Mouse (Mus musculus) heart, embryonic 16.5 days (tissue): ENCODE data around the gene Ero1lb. TPM values are rescaled to one million over a fixed set of nuclear protein-coding genes. Genes with fewer than 3 reads are reported as not detected.
A peak's percentile ranks its signal among the peaks of the same experiment; 100 is the strongest.

Experiments
- ATAC-seq: fragments of 200-750 bp; cut with Nextera tagmentation; replicated peaks from 2 replicates; pipeline ENCODE4 v1.8.0; 2017; ENCODE audit warnings: moderate number of reproducible peaks; ENCODE audit not compliant: insufficient read depth, low FRiP score; ENCODE audit errors: extremely low read depth
- H3K27ac ChIP-seq: fragments of 300-500 bp; sonication (generic); 2 replicates; pipeline ENCODE4 v1.5.1; 2014; ENCODE audit warnings: mild to moderate bottlenecking, low read length, control low read depth, moderate library complexity
- H3K27me3 ChIP-seq: fragments of 300-500 bp; sonication (generic); 2 replicates; pipeline ENCODE4 v1.6.1; 2014; ENCODE audit warnings: low read length, mixed read lengths; ENCODE audit not compliant: control insufficient read depth, insufficient read depth
- H3K36me3 ChIP-seq: fragments of 300-500 bp; sonication (generic); 2 replicates; pipeline ENCODE4 v1.6.1; 2014; ENCODE audit not compliant: control insufficient read depth, insufficient read depth
- H3K4me1 ChIP-seq: fragments of 300-500 bp; sonication (generic); 2 replicates; pipeline ENCODE4 v1.6.1; 2014; ENCODE audit warnings: low read length, mixed read lengths; ENCODE audit not compliant: control insufficient read depth, insufficient read depth
- H3K4me2 ChIP-seq: fragments of 300-500 bp; sonication (generic); 2 replicates; pipeline ENCODE4 v1.6.1; 2014; ENCODE audit warnings: low read depth, mild to moderate bottlenecking, control low read depth, low read length
- H3K4me3 ChIP-seq: fragments of 300-500 bp; sonication (generic); 2 replicates; pipeline ENCODE4 v1.5.1; 2014; ENCODE audit warnings: mild to moderate bottlenecking, control low read depth, low read length
- H3K9ac ChIP-seq: fragments of 300-500 bp; sonication (generic); 2 replicates; pipeline ENCODE4 v1.6.1; 2014; ENCODE audit warnings: low read length, control low read depth
- H3K9me3 ChIP-seq: fragments of 300-500 bp; sonication (generic); replicated peaks from 2 replicates; pipeline ENCODE4 v1.6.1; 2016; ENCODE audit warnings: low read length; ENCODE audit not compliant: control insufficient read depth
- WGBS: fragments of 180-500 bp; shearing (Covaris S2); extraction: QIAGEN DNeasy Blood & Tissue Kit; methylation state at CpG from one replicate; pipeline ENCODE4 v1.1.7; 2014; 5-methylcytosine and 5-hydroxymethylcytosine counted together
- polyA plus RNA-seq: library from polyadenylated mRNA; unstranded; fragments of >200 nt; fragmentation: Nextera tagmentation; extraction: Ambion mirVana; gene quantifications from 2 replicates; pipeline ENCODE4 v1.2.1, GENCODE M21; 2015

Gene Ero1lb
- polyA plus RNA-seq, 1 experiment from 2014 or later, result 6.1 TPM

DNA sequence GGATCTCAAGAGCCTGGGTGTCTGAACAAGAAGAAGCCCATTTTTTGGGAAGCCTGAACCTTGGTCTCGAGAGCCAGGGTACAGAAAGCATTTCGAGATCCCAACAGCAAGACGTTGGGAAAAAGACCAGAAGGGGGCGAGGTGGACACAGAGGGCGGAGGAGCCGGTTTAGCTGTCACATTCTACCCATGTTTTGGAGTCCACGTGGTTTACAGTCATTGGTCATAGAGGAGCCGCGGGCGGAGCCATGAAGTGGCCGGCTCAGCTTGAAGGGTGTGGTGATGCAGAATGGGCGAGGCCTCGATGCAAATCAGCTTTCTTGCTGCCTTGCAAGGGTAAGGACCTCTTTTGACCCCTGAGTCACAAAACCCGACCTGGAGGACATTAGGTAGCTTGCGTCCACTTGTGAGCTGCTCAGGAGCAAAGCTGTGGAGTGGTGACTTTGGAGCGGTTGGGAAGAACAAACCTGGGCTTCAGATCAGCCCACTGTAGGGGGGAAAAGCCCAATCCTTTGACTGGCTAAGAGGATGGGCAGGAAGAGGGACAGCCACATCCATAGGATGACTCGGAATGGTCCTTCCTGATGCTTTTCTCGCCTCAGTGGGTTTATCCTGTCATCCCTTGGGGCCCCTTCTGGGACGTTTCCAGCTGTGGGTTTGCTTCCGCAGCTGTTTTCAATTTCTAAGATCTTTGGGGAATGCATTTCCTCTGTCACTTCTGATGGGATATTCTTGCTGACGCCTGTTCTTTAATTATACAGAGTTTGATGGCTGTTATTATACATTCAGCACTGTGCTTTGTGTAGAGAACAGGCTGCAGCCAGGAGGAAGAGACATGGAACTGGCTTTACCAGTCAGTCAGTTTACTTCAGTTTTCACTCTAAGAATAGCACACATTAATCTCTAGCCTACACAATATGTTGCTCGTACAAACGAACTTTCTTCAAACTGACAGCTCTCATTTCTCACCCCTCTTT is 23.4 kb upstream of the Ero1lb start:
- ATAC-seq, result peak; percentile 84
- H3K27me3 ChIP-seq, result 0 out of 2 replicates have a peak, but pooled peaks cover 3% of the 10 kb centered on the region
- H3K36me3 ChIP-seq, result no peaks in the 10 kb centered on the region
- 0 out of 2 replicates have a peak overlapping the region, but pooled peaks have one; percentile 15 for H3K9ac ChIP-seq
- 8% methylated on average over 23 of the region's 23 CpGs for WGBS
- H3K27ac ChIP-seq, result no peak overlapping the region
- H3K4me3 ChIP-seq, result peak overlapping the region; percentile 31
- H3K9me3 ChIP-seq, result no peaks in the 10 kb centered on the region
- peak overlapping the region; percentile 58 for H3K4me2 ChIP-seq
- peaks cover 8% of the 10 kb centered on the region for H3K4me1 ChIP-seq

DNA sequence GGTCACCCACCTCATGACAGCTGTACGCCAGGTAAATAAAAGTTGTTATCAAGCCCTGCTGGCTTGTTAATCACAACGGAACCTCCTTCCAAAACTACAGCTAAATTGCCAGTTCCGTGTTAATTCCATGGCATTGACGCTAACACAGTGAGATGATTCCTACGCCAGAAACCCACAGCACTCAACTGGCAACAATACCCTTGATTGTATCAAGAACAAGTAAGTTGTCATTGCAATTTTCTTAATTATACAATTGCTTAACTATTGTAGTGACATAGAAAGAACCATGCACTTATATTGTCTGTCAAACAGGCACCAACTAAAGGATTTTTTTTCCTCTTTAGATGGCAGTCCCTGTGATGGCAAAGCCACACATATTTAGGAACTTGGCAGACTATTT is 22.4 kb upstream of the Ero1lb start:
- no peak overlapping the region for H3K4me2 ChIP-seq
- H3K27ac ChIP-seq, result no peak overlapping the region
- H3K4me3 ChIP-seq, result no peak overlapping the region
- no peaks in the 10 kb centered on the region for H3K36me3 ChIP-seq
- no peak overlapping the region for H3K9ac ChIP-seq
- peaks cover 8% of the 10 kb centered on the region for H3K4me1 ChIP-seq
- 64% methylated on average over 5 of the region's 5 CpGs for WGBS
- H3K9me3 ChIP-seq, result no peaks in the 10 kb centered on the region
- H3K27me3 ChIP-seq, result 0 out of 2 replicates have a peak, but pooled peaks cover 3% of the 10 kb centered on the region
- ATAC-seq, result no peak

DNA sequence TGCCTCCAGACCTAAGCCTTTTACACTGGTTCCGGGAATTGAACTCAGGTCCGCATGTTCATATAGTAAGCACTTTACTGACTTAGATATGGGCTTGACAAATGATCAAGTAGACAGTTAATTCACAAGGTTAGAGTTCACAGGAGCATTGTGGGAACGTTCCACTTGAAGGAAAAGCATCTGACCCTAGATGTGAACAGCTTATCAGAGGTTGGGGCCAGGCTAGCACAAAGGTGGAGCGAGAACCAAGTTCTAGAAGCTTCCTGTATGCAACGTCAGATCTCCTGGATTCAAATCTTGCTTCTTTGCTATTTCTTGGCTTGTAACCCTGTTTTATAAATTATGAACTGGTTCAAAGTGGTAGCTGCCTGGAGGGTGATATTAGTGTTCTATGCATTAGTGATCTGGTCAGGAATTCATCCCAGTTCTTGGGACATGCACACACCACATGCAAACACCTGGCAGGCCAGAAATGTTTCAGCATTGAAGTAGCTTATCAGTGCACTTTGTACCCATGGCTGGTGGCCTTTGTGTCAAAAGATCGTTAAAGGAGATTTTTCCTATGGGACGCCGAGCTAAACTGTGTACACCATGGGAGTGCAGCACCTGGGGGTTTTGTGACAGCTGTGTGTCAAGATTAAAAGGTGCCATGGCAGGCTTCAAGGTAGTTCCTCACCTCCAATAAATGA is 21.6 kb upstream of the Ero1lb start:
- Histone ChIP-seq H3K4me2 (no peak overlapping the region), H3K4me1 (peaks cover 8% of the 10 kb centered on the region), H3K4me3 (no peak overlapping the region), H3K9me3 (no peaks in the 10 kb centered on the region), H3K36me3 (no peaks in the 10 kb centered on the region), H3K27me3 (0 out of 2 replicates have a peak, but pooled peaks cover 3% of the 10 kb centered on the region), H3K27ac (no peak overlapping the region), H3K9ac (no peak overlapping the region)
- 79% methylated on average over 8 of the region's 8 CpGs for WGBS
- ATAC-seq, result no peak

DNA sequence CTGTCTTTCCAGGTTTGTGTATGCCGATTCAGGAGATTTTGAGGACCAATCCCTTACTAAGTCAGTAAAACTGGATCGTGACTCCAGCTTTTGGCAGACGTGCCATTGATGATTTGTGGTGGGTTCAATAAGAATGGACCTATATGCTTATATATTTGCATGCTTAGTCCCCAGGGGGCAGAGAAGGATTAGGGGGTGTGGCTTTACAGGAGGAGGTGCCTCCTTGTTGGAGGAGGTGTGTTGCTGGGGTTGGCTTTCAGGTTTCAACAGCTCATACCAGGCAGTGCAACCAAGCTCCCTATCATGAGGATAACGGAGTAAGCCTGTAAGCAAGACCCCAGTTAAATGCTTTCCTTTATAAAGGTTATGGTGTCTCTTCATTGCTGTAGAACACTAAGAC is 11.5 kb upstream of the Ero1lb start:
- Histone ChIP-seq H3K9me3 (no peaks in the 10 kb centered on the region), H3K4me1 (no peaks in the 10 kb centered on the region), H3K36me3 (no peaks in the 10 kb centered on the region), H3K27me3 (no peaks in the 10 kb centered on the region), H3K9ac (no peak overlapping the region), H3K27ac (no peak overlapping the region), H3K4me3 (no peak overlapping the region), H3K4me2 (no peak overlapping the region)
- no peak for ATAC-seq
- 64% methylated on average over 4 of the region's 4 CpGs for WGBS

DNA sequence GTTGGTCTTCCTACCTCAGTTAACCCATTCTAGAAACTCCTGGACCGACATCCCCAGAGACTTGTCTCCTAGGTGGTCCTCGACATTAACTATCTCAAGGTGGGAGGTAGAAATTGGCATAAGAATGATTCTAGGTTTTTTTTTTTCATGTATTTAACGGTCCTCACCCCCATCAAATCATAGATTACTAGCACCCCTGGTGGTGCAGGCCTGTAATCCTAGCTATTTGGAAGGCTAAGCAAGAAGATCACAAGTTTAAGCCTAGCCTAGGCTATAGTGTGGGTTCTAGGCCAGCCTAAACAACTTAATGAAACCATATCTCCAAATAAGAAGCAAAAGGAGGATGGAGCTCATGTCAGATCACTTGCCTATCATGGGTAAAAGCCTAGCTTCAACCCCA is 6.6 kb upstream of the Ero1lb start:
- H3K27ac ChIP-seq, result no peak overlapping the region
- H3K4me2 ChIP-seq, result no peak overlapping the region
- H3K4me1 ChIP-seq, result no peaks in the 10 kb centered on the region
- ATAC-seq, result no peak
- no peaks in the 10 kb centered on the region for H3K27me3 ChIP-seq
- no peaks in the 10 kb centered on the region for H3K36me3 ChIP-seq
- no peaks in the 10 kb centered on the region for H3K9me3 ChIP-seq
- 61% methylated on average over 3 of the region's 3 CpGs for WGBS
- H3K4me3 ChIP-seq, result no peak overlapping the region
- no peak overlapping the region for H3K9ac ChIP-seq

DNA sequence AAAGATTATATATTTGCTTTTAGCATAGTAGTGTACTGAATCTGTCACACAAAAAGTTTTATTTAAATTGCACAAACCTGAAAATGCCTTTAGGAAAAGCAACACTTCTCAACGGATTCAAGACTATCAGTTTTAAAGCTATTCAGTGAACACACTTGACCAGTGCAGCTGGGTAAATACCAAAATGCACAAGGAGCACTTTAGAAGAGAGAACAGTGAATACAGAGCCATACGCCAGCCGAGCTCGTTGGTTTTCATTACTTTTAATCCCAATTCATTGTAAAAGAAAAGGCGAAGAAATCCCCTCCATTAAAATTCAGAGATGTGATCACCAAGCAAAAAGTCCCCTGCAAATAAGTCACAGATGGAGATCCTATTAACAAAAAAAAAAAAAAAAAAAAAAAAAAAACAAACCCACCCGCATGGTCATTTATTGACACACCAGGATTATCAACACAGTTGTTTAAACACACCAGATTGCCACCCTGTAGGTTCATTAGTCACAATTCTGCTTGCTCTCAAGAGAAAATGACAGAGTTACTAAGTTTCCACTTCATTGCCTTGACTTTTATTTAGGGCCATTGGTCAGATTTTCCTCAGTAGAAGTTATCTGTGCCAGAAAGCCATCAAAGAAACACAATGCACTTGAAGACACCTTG is 6.1 kb upstream of the Ero1lb start:
- no peak overlapping the region for H3K4me3 ChIP-seq
- no peak for ATAC-seq
- WGBS, result 66% methylated on average over 6 of the region's 6 CpGs

DNA sequence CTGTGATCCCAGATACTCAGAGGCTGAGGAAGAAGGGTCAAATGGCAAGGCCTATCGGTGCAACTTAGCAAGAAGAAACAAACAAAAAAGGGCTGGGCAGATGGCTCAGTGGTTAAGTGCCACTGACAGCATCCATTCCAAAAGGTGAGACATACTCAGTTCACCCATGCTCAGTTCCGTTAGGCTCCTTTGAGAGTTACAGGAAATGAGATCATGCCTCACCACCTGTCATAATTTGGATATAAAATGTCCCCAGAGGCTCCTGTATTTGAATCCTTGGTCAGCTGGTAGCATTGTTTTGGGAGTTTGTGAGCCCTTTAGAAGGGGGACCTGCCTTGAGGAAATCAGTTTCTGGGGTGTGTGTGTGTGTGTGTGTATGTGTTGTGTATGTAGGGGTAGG is 3.9 kb upstream of the Ero1lb start:
- WGBS, result 60% methylated on average over 2 of the region's 2 CpGs
- Histone ChIP-seq H3K36me3 (no peaks in the 10 kb centered on the region), H3K27me3 (no peaks in the 10 kb centered on the region), H3K4me1 (peaks cover 7% of the 10 kb centered on the region), H3K4me2 (no peak overlapping the region), H3K9me3 (no peaks in the 10 kb centered on the region), H3K9ac (no peak overlapping the region), H3K27ac (no peak overlapping the region), H3K4me3 (no peak overlapping the region)
- no peak for ATAC-seq

More for the DNA sequence above, 6.1 kb upstream of the Ero1lb start:
- no peak overlapping the region for H3K4me2 ChIP-seq
- no peaks in the 10 kb centered on the region for H3K36me3 ChIP-seq
- H3K4me1 ChIP-seq, result no peaks in the 10 kb centered on the region
- H3K27me3 ChIP-seq, result no peaks in the 10 kb centered on the region
- H3K27ac ChIP-seq, result no peak overlapping the region
- H3K9me3 ChIP-seq, result no peaks in the 10 kb centered on the region
- no peak overlapping the region for H3K9ac ChIP-seq

DNA sequence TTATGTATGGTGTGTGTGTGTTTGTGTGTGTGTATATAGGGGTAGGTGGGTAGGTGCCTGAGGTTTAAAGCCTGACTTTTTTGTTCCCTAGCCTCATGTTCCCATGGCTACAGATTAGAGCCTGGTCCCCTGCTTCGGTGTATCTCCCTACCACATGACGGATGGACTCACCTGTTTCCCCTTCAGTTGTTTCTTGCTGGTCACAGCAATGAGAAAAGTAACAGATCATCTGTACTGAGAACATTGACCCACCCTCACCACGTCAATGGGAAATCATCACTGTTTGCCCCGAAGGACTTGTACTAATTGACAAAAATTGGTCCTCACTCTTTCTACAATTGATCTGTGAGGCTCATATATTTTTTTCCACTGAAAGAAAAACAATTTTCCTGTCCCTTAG is 3.4 kb upstream of the Ero1lb start:
- no peak for ATAC-seq
- H3K27ac ChIP-seq, result no peak overlapping the region
- H3K4me2 ChIP-seq, result no peak overlapping the region
- no peak overlapping the region for H3K9ac ChIP-seq
- 78% methylated on average over 4 of the region's 4 CpGs for WGBS
- H3K4me3 ChIP-seq, result no peak overlapping the region
- no peaks in the 10 kb centered on the region for H3K36me3 ChIP-seq
- peaks cover 7% of the 10 kb centered on the region for H3K4me1 ChIP-seq
- no peaks in the 10 kb centered on the region for H3K9me3 ChIP-seq
- no peaks in the 10 kb centered on the region for H3K27me3 ChIP-seq
